Mouse (Mus musculus) cerebellum, adult 11 months (tissue): ENCODE data around the gene Arhgap10.

ENCODE experiments used
- DNase-seq: peaks from one replicate; pipeline ENCODE4 v3.0.0; 2022

The Arhgap10 gene

DNA sequence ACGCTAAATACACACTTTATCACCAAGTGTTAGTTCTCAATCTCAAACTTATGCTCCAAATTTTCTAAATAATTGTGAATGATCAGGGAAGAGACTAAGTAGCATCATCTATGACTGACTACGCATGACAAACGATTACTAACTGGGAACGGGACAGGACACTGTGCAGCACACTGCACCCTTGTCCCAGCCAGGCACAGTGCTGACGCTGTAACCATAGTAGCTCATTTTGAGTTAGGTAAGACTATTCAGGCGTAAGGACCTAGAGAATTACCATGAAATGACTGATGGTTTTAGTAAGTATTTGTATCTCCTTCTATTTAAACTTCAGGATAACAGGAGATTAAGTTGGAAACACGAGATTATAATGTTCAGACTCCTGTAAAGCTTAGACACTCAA is 33.5 kb downstream of the Arhgap10 start:
- no peak for DNase-seq

DNA sequence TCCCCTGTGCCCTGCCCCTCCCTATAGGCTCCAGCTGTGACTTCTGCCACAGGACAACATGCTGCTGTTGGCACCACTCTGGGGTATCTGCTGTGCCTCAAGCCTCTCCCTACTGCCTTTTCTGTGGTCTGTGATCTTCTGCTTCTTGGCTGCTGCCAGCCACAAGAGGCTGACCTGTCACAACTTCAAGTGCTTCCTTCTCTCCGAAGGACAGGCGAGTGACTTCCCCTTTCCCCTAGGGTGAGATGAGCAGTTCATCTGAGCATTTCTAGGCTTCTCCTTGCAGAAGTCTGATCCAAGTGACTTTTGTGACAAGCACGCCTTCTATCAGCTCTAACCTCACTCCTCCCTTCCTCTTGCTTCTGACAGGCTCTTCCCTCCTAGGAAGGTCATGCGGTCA is 34.1 kb downstream of the Arhgap10 start:
- no peak for DNase-seq

DNA sequence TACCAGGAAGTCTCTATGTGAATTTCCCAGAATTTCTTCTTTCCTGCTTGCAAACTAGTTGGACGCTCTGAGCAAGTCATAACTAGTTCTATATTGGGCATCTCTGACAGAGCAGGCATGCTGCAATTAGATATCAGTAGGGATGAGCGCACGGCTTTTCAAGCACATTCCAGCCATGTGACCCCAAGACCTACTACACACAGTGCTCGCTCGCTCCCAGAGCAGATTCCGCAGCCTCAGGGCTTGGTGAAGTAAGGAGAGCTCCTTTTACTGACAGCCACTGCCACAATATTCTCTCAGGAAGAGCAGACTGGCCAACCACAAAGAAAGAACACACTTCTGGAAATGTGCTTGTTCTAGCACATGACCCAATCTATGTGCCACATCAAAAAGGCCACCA is 36.0 kb downstream of the Arhgap10 start:
- DNase-seq, result no peak

DNA sequence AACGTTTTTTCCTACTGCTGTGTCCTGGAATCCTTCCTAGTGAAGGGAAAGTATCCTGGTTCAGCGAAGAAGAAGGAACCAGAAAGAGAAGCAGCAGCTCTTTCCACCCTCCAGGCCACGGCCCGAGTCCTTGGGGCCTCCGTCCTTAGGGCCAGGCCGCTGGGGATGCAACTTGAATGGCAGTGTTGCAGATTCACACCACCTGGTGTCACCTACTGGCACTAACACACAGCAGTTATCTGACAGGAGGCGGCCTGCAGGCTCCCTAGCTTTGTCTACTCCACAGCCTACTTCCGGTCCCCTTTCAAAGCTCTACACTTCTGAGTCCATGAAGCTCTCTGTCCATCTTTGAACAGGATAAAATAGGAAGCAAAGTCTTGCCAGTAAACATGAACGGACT is 37.8 kb downstream of the Arhgap10 start:
- DNase-seq, result no peak

DNA sequence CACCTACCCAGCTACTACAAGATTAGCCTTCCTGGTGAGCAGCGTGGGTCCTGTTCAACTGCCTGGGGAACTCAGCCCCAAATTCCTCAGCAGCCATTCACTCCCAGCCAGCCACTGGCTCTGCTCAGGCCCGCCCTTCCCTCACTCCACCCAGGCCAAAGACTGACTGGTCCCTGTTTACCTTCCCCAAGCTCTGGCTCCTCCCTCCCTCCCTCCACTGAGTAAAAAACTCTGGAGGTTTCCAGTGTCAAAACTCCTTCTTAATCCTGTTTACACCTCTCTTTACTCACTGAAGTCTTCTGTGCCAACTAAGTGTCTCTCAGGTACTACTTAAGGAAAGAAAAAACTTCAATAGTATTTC is 38.9 kb downstream of the Arhgap10 start:
- DNase-seq, result no peak

DNA sequence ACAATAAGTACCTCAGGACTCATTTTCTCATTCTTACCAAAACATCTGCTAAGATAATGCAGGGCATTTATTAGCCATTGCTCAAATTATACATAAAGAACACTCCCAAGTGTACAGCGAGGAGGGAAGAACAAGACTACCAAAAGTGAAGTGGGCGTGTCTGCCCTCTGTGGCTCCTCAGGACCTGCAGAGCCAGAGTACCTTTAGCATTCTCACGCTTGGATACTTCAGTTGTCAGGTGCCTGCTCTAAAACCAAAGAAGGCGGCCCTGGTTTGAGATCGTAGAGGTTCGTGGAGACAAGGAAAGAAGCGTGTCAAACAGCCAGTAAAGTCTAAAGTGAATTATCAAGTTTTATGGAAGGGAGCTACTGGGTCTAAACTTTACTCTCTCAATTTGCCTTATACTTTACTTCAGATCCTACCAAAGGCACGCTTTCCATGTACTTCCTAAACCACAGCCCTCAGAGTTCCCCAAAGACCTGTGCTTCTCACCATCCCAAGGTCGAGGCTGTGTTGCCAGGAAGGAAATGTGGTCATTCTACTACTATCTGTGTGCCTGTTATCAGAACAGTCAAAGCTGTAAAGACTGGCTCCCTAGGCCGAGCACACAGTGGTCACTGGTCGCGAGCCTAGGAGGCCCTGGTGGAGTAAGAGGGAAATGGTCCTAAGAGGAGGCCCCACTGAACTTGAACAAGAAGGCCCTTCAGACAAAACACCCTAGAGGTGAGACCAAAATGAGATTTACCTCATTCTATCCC is 39.4 kb downstream of the Arhgap10 start:
- DNase-seq, result no peak

DNA sequence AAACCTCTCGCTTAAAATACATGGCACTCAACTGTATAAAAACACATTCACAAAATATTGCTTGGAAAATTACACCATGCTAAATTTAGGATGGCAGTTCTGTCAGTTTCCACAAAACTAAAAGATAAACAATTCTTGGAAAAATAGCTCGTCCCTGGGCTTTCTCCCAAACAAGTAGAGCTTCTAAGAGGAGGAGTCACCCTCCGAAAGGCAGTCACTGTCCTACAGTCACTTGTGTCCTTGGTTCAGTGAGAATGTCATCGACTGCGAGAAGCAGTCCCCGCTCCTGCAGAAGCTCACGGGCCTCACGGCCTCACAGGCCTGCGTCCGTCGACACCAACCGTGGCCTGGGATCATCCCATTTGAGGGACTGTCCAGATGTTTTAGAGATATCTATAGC is 40.1 kb downstream of the Arhgap10 start:
- DNase-seq, result no peak

DNA sequence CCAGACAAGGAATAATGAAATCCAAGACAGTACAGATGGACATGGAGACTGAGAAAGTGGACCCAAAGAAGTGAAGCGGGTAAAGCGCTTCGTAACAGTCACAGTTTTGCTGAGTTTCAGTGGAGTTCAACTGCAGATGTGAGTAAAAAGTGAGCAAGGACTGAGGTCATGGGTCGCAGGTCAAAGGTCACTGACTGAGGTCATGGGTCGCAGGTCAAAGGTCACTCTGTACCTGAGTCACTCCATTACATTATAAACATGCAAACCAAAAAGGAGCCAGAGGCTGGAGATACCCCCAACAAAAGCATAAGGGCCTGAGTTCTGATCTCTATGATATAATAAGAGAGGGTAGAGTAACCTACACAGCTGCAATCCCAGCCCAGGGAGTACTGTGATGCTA is 43.1 kb downstream of the Arhgap10 start:
- DNase-seq, result no peak

DNA sequence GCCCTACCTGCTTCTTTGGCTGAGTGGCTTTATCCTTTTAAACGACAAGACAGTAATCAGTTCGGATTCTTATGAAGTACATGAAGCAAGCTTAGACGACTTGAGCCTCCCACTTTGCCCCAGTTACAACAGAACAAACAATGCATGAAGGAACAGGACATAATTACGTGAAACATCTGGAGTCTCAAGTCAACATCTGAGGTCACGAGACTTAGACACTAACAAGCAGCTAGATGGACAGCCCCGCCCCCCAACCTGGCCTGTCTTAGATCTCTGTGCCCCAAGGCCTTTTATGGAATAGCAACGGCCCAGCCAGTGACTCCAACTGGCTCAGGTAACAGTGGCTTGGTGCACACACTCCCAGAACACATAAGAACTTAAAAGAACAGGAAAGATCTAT is 44.0 kb downstream of the Arhgap10 start:
- no peak for DNase-seq

DNA sequence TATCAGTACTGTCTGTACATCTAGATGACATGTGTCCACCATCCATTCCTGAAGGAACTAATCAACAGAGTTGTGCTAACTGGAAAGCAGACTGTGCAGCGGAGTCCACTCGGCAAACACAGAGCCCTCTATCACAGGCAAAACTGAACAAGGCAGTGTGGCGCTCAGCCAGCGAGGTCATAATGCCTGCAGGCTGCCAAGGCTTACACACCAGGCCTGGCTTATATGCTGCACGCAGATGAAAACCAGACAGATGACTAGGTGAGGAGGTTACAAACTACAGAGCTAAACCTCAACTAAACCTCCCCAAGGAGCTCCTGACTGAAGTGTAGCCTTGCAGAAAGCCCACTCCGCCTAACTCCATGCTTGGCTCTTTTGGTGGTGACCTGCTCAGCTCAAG is 44.4 kb downstream of the Arhgap10 start:
- peak; percentile 29 for DNase-seq

DNA sequence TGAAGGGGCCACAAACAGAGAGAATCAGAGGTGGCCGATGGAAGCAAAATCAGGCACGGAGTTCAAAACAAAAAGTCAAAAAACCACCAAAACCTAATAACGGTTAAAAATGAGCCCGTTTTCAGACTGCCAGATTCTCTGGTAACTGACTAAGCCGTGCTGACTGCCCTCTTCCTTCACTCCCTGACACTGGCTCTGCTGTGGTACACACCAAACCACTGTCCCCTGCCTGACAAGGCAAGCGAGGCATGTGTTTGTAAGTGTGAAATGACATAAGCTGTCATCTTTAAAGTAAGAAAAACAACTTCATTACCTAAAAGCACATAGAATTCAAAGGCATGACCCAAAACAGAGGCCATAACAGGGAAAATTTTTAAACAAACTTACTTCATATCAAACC is 56.4 kb downstream of the Arhgap10 start:
- DNase-seq, result no peak

DNA sequence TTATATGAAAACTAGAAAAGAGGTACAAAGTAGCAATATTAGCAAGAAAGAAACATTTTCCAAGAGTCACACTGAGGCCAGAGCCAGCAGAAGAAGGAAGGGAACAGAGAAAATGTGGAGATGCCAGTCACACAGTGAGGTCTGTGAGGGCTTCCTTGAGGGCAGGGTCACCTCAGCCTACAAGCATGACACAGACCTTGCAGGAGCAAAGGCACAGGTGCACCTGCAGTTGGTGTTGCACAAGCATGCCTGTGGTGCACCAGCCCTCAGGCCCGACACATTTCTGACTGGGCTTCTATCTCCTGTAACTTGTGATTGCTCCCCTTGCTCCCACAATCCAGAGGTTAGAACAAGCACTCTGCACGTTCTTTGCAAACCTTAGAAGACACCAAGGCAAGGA is 57.4 kb downstream of the Arhgap10 start:
- no peak for DNase-seq

DNA sequence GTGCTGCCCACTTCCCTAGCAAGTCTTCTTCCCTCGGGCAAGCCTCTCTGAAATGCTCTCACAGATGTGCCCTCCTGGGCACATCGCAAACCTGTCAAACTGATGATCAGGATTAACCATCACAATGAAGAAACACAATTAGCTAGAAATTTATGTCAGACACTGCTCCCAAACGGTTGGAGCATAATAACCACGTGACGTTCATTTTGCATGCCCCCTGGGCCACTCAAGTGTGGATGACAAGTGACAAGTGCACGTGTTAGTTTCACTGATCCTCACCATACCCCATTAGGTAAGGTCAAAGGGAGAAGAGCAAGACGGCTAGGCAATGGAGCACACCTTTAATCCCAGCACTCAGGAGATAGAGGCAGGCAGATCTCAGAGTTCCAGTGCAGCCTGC is 58.1 kb downstream of the Arhgap10 start:
- no peak for DNase-seq

DNA sequence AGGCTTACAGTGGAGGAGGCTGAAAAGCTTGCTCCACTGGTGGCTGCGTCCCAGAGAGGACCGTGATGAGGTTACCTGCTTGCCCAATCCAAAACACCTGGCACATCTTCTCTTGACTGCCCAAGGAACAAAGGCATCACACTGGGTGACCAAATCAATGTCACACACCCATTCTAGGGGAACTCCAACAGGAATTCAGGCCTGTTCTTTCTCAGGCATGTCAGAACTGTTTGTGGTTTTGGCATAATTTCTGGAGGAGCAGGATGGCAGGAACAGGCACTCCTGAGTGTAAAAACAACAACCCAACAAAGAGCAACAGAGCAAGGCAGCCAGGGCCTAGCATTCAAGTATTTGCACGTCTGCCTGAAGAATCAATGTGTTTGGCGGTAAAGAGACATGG is 59.2 kb downstream of the Arhgap10 start:
- DNase-seq, result no peak

DNA sequence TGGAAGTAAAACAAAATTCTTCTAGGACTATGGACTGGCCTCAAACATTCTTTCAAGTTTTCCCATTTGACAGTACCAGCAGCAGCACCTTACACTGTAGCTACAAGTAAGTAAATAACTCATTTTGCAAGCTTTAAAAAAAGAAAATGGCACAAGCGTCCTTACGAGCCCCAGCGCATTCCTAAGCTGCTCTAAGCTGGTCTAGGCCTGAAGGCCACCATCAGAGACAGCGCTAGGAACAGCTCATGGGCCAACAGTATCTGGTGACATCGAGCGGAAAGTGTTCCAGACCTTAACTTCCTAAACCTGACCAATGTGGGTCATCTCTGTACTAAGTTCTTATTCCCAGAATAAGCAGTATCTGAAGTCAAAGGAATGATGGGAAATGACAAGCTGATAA is 61.5 kb downstream of the Arhgap10 start:
- no peak for DNase-seq

DNA sequence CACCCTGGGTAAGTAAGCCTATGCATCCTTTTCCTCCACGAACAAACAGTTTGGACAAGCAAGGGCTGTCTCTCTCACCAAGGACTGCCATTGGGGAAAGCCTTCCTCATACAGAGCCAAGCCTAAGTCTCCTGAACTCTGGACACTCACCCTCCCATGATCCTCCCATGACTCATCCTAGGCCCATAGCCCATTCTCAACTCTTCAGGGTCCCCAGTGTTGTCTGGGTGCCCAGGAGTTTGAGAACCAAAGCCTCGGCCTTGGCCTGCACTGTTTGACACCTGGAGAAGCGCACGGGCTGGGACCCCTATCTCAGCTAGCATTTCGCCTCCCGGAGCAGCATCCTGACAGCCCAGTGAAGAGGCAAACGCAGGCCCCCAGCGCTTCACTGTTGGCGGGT is 63.9 kb downstream of the Arhgap10 start:
- DNase-seq, result no peak

DNA sequence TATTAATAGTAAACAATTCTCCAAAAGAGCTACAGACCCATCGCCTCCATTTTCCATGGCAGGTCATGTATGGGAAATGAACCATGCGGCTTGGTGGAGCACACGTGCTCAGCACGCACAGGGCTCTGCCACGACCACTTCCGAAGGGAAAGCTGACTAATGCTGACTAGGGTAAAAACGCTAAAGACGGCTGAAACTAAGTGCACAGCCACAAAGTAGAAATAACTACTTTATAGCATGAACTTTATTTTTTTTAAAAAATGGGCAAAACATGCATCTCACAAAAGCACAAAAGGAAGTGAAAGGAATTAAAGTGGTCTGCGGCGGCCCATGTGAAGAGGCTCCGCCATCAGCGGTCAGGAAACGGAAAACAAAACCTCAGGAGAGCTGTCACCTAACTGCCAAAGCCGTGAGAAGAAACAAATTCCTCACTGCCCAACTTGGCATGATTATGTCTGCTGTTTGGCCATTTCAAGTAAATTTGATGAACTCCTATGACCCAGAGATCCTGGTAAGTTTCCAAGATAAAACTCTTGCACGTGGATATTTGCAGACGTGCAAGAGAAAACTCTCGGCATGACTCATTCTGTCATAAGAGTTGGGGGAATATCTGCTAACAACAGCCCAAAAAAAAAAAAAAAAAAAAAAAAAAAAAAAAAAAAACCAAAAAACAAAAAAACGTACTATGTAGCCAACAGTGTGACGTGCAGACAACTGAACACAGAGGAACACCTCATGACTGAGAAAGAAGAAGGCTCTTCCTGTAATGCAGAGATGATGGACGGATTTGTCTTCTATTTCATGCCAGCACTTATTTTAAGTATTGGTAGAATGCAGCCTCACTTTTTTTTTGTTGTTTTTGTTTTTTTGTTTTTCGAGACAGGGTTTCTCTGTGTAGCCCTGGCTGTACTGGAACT is 66.0 kb downstream of the Arhgap10 start:
- no peak for DNase-seq

DNA sequence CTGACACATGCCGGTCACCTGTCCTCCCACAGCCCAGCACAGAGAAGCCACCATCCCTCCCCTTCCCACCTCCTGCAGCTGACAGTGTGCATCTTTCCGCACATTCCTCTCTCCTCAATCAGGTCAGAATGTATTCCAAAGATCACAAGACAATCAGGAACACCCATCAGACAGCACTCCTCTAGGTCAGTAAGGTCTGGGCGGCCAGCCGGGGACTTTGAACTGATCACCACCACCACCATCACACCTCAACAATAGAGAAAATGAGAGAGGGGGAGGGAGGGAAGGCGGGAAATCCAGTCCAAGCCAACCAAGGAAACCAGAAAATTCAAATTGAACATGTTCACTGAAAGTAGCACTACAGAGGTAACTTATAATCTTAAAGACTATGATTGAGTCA is 66.7 kb downstream of the Arhgap10 start:
- DNase-seq, result no peak

DNA sequence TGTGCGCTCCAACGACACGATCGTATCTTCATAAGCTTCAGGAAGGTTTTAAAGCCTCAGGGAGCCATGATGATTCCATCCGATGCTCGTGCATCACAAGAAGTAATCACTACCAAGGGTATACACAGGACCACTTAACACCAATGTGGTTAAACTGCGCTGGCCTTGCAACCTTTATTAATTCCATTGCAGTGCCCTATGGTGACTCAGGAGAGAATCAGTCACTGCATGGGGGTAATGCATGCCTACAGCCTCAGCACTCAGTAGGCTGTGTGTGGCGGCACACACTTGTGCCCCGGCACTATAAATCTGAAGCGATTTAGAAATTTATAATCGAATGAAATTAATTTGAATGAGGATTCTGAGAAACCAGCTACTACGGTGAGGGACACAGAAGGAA is 71.5 kb downstream of the Arhgap10 start:
- no peak for DNase-seq

DNA sequence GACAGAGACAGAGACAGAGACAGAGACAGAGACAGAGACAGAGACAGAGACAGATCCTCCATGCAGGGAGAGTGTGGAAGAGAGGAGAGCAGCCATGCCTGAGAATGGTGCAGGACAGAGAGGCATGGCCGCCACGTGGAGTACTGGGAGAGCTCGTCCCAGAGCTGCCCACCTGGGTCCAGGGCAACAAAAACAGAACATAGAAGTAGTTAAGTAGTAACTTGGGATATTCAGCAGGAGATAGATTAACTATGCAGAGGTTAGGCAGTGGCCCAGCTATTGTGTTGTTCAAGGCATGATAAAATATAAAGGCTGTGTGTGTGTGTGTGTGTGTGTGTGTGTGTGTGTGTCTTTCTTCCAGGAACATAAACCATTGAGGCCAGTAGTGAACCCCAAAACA is 72.1 kb downstream of the Arhgap10 start:
- no peak for DNase-seq

DNA sequence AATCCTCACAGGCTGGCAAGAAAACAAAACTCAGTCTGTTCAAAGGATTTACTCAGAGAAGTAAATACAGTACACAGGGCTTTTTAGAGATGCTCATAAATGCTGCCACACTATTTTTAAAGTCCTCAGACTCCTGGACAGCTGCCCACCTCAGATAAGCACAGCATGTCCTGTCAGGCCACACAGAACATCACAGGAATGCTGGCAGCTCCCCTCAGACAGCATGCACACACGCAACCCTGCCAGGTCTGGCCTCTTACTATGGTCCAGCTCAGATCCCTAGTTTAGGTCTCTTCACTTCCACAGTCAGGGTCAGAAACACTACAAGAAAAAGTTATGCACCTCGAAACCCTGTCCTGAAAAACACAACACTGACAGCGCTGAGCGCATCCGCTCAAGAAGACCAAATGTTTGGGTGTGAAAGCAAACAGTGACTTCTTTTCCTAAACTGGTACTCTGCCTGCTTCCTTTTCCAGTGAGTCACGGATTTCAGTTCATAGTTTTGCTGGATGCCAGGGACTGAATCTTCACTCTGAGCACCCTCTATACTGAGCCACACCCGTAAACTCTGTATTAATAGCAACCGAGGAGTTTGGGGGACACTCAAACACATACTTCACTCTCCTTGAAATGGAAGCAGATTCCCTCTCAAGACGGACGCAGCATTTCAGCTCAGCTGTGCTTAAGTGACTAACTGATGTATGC is 73.4 kb downstream of the Arhgap10 start:
- DNase-seq, result peak; percentile 57

DNA sequence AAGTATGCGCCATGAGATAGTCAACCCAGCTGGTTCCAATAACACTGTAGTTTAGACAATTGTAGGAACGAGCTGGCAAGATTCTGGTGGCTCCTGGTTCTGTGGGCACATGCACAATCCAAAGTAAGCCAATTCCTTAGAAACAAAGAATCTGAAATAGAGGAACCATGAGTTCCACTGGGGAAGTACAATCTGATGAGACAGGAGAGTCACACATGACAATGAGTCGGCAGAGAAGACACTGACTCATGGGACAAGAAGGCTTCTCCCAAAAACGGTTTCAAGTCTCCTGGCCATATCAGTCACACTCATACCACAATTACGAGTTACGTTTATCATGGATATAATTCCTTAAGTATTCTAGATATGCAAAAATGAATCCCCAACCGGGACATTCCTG is 75.3 kb downstream of the Arhgap10 start:
- no peak for DNase-seq

DNA sequence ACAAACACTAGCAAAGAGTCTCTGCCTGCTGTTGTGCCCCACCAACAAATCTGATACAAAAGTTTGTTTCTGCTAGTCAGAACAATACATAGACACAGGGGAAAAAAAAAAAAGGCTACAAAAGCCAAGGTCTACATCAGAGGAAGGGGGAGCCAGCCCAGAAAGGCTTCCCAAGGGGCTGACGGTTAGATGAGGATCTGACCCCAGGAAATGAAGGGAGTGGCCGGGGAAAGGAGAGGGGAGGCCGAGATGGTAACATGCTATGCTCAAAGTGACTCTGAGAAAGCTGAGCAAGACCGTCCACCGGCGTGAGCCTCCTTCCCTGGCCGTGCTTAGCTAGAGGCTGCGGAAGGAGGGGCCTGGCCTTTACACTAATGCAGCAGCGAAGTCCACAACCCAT is 76.8 kb downstream of the Arhgap10 start:
- DNase-seq, result no peak

DNA sequence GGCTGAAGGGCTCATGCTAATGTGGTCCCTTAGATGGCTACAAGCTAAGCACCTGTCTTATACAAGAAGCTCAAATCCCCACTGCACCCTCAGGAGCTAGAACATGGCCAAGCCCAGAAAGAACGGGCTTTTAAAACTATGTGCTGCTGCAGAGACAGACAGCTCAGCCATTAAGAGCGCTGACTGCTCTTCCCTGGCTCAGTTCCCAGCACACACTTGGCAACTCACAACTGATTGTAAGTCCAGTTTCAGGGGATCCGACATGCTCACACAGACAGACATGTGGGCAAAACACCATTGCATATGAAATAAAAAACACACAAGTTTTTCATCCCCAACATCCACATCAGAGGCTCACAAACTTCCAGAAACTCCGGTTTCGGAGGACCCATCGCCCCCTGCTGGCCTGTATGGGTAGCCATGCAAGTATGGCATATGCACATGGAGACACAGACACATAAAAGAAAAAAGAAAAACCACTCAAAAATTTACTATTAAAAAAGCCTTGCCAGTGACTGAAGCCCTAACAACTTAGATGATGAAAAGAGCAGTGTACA is 77.4 kb downstream of the Arhgap10 start:
- DNase-seq, result no peak
